Mouse (Mus musculus): ENCODE measurements at regions not wholly inside any gene's neighbourhood (a gene's known extent, or its start where the extent isn't known, plus 50 kb on each side); places are given as distances from the start of the nearest gene placed in this dataset.

- DNase-seq = no peak
Observed at GRCm38 (mm10) chr16:95057596-95057995, 60.1 kb upstream of the Kcnj6 start.

- peak; percentile 1 for DNase-seq
Observed at GRCm38 (mm10) chr16:95064423-95064822, 66.9 kb upstream of the Kcnj6 start.

GRCm38 (mm10) chr16:95066687-95067086, 69.2 kb upstream of the Kcnj6 start:
- no peak for DNase-seq

- DNase-seq = peak; percentile 1
Observed at GRCm38 (mm10) chr16:95092471-95093221, 95.1 kb upstream of the Kcnj6 start.

GRCm38 (mm10) chr16:95093753-95094152, 96.3 kb upstream of the Kcnj6 start:
- DNase-seq = no peak

GRCm38 (mm10) chr16:95100954-95101353, 103.5 kb upstream of the Kcnj6 start:
- no peak for DNase-seq

GRCm38 (mm10) chr16:95117531-95117930, 120.0 kb upstream of the Kcnj6 start:
- peak; percentile 9 for DNase-seq

GRCm38 (mm10) chr16:95119293-95119692, 121.8 kb upstream of the Kcnj6 start:
- peak; percentile 4 for DNase-seq

- no peak for DNase-seq
Observed at GRCm38 (mm10) chr16:95122048-95122447, 124.5 kb upstream of the Kcnj6 start.

GRCm38 (mm10) chr16:95127616-95128015, 129.7 kb upstream of the Kcnj15 start:
- DNase-seq = no peak

GRCm38 (mm10) chr16:95131815-95132214, 125.5 kb upstream of the Kcnj15 start:
- DNase-seq = no peak

GRCm38 (mm10) chr16:95138809-95139208, 118.5 kb upstream of the Kcnj15 start:
- DNase-seq = no peak

- DNase-seq = no peak
Observed at GRCm38 (mm10) chr16:95141510-95142394, 115.6 kb upstream of the Kcnj15 start.

- DNase-seq = peak; percentile 9
Observed at GRCm38 (mm10) chr16:95150499-95150898, 106.9 kb upstream of the Kcnj15 start.

GRCm38 (mm10) chr16:95151499-95151898, 105.9 kb upstream of the Kcnj15 start:
- DNase-seq = no peak

- no peak for DNase-seq
Observed at GRCm38 (mm10) chr16:95151914-95152313, 105.4 kb upstream of the Kcnj15 start.

GRCm38 (mm10) chr16:95152742-95153383, 104.5 kb upstream of the Kcnj15 start:
- no peak for DNase-seq

GRCm38 (mm10) chr16:95168349-95168748, 89.0 kb upstream of the Kcnj15 start:
- DNase-seq = no peak

- no peak for DNase-seq
Observed at GRCm38 (mm10) chr16:95169346-95169745, 88.0 kb upstream of the Kcnj15 start.

- no peak for DNase-seq
Observed at GRCm38 (mm10) chr16:95180562-95180961, 76.8 kb upstream of the Kcnj15 start.

- no peak for DNase-seq
Observed at GRCm38 (mm10) chr16:95185341-95185740, 72.0 kb upstream of the Kcnj15 start.

GRCm38 (mm10) chr16:95189114-95189513, 68.2 kb upstream of the Kcnj15 start:
- DNase-seq = no peak

GRCm38 (mm10) chr16:95194151-95194550, 63.2 kb upstream of the Kcnj15 start:
- DNase-seq = no peak
